Comparison of ENCODE assay signal across 8 mouse cellular contexts in genomic region chr12:3959791-3960543, GRCm38 (mm10). TPM values are rescaled to one million over a fixed set of nuclear protein-coding genes. Genes with fewer than 3 reads are reported as not detected.
DNase-seq lines count a peak whose midpoint lies in the region; ATAC-seq and TF ChIP-seq lines count a peak whose summit lies in the region.

No protein-coding gene starts in this region.

- peaks cover 14% of the 10 kb centered on the region for H3K36me3 ChIP-seq in forebrain, embryonic 14.5 days (ENCODE audit: control insufficient read depth, insufficient read depth, low read length)
- no peaks in the 10 kb centered on the region for H3K36me3 ChIP-seq in liver, embryonic 14.5 days (replicated peaks; ENCODE audit: control insufficient read depth, insufficient read depth, low read depth)
- no peaks in the 10 kb centered on the region for H3K36me3 ChIP-seq in stomach, embryonic 14.5 days (ENCODE audit: control insufficient read depth, insufficient read depth, low read length)

- peaks cover 8% of the 10 kb centered on the region; the same call in 1 of the 2 replicates for H3K27me3 ChIP-seq in forebrain, embryonic 14.5 days (replicated peaks; ENCODE audit: control insufficient read depth, insufficient read depth, low read length)
- no peaks in the 10 kb centered on the region; the same call in 1 of the 2 replicates for H3K27me3 ChIP-seq in liver, embryonic 14.5 days (ENCODE audit: control insufficient read depth, insufficient read depth, low read length)
- H3K27me3 ChIP-seq in stomach, embryonic 14.5 days (ENCODE audit: control insufficient read depth, insufficient read depth, low read length), result 0 out of 2 replicates have a peak, but pooled peaks cover 2% of the 10 kb centered on the region

- ATAC-seq in forebrain, embryonic 14.5 days, result peak; percentile 98
- peak; percentile 75 for ATAC-seq in liver, embryonic 14.5 days (ENCODE audit: insufficient read depth)
- ATAC-seq in stomach, embryonic 14.5 days (ENCODE audit: insufficient number of reproducible peaks, insufficient read depth, low FRiP score, low read depth), result peak; percentile 94

- peaks cover 3% of the 10 kb centered on the region; the same call in 1 of the 2 replicates for H3K4me1 ChIP-seq in forebrain, embryonic 14.5 days (ENCODE audit: control insufficient read depth, insufficient read depth, low read length)
- H3K4me1 ChIP-seq in liver, embryonic 14.5 days (replicated peaks; ENCODE audit: control insufficient read depth in 2 of 2, insufficient read depth in 2 of 2, low read length in 1 of 2), result peaks cover 0 to 5% of the 10 kb centered on the region in 2 experiments; a peak in 2 of 4 replicates
- peaks cover 5% of the 10 kb centered on the region; the same call in 1 of the 2 replicates for H3K4me1 ChIP-seq in stomach, embryonic 14.5 days (ENCODE audit: control insufficient read depth, insufficient read depth, low read length)

- peak overlapping the region; percentile 94 for H3K4me2 ChIP-seq in forebrain, embryonic 14.5 days (ENCODE audit: low read length)
- H3K4me2 ChIP-seq in liver, embryonic 14.5 days (ENCODE audit: low read depth), result peak overlapping the region; percentile 67
- peak overlapping the region; percentile 88 for H3K4me2 ChIP-seq in stomach, embryonic 14.5 days (replicated peaks; ENCODE audit: low read depth, low read length)

- 3% methylated on average over 53 of the region's 53 CpGs for WGBS in forebrain, embryonic 14.5 days
- WGBS in liver, embryonic 14.5 days (ENCODE audit: insufficient replicate concordance), result 2% methylated on average over 53 of the region's 53 CpGs
- whole genome bisulfite sequencing in stomach, embryonic 14.5 days, result 2% methylated on average over 53 of the region's 53 CpGs

- H3K27ac ChIP-seq in forebrain, embryonic 14.5 days (ENCODE audit: low read depth, low read length), result peak overlapping the region; percentile 89
- H3K27ac ChIP-seq in liver, embryonic 14.5 days, result no peak overlapping the region
- peak overlapping the region; percentile 84 for H3K27ac ChIP-seq in stomach, embryonic 14.5 days (ENCODE audit: low read length)

- peak overlapping the region; percentile 70 for H3K4me3 ChIP-seq in forebrain, embryonic 14.5 days (ENCODE audit: low read depth, low read length)
- H3K4me3 ChIP-seq in liver, embryonic 14.5 days (ENCODE audit: insufficient read depth in 1 of 2, low read depth in 2 of 2, low read length in 2 of 2), result peak overlapping the region; percentile 49 to 54
- peak overlapping the region; percentile 57 for H3K4me3 ChIP-seq in stomach, embryonic 14.5 days (ENCODE audit: low read depth, low read length)

- H3K9me3 ChIP-seq in forebrain, embryonic 14.5 days (replicated peaks; ENCODE audit: control insufficient read depth, low read length), result no peaks in the 10 kb centered on the region
- H3K9me3 ChIP-seq in liver, embryonic 14.5 days (ENCODE audit: control insufficient read depth, low read length), result no peaks in the 10 kb centered on the region
- H3K9me3 ChIP-seq in stomach, embryonic 14.5 days (ENCODE audit: control insufficient read depth, low read depth, low read length), result no peaks in the 10 kb centered on the region

- no peak for TF ChIP-seq EP300 in liver, embryonic 14.5 days (IDR thresholded peaks at IDR 0.05; ENCODE audit: low read depth)

- peak; percentile 90 for DNase-seq in CD4-positive, CD25-positive, alpha-beta regulatory T cell, adult 2 months (ENCODE audit: low read depth, low spot score)
- peak; percentile 25 for DNase-seq in c-Kit-positive CD71-positive TER-119-positive erythroid progenitor cells, embryonic 14.5 days (ENCODE audit: low spot score)
- peak; percentile 96 for DNase-seq in forebrain, embryonic 14.5 days (ENCODE audit: low spot score)
- peak; percentile 92 to 93 for DNase-seq in heart, postnatal 10 days
- DNase-seq in kidney, postnatal 36 days, result peak; percentile 90 to 91
- DNase-seq in liver, embryonic 14.5 days (ENCODE audit: low read depth in 3 of 3, low spot score in 3 of 3), result peak; percentile 36 to 52 (median 42)
- peak; percentile 98 for DNase-seq in neural tube, embryonic 10.5 days (ENCODE audit: extremely low spot score, low spot score)

- H3K9ac ChIP-seq in forebrain, embryonic 14.5 days (ENCODE audit: low read length), result peak overlapping the region; percentile 89
- peak overlapping the region; percentile 34 for H3K9ac ChIP-seq in liver, embryonic 14.5 days (replicated peaks)
- peak overlapping the region; percentile 60 for H3K9ac ChIP-seq in stomach, embryonic 14.5 days (replicated peaks; ENCODE audit: low read depth, low read length)

- intact Hi-C loops in heart, postnatal 10 days (cut with DNase I), result no loop called here

- TF ChIP-seq CTCF in liver, embryonic 14.5 days (IDR thresholded peaks at IDR 0.05; ENCODE audit: low read depth), result no peak

RNA-seq across cellular contexts. Expression of gene Pomc, which starts 5.2 kb away (rescaled TPM):
- 8.3 and 12.9 TPM in 2 replicates for polyA plus RNA-seq in forebrain, embryonic 14.5 days (2014; fragmentation: Nextera tagmentation; extraction: Ambion mirVana)
- under 1 TPM in 1 of 2 experiments, not detected in 1; 0.72 TPM for total RNA-seq in heart, postnatal 10 days (2021)
- polyA plus RNA-seq in liver, embryonic 14.5 days (2012; rRNA removed), result 0.15 and 0.28 TPM in 2 replicates
- polyA plus RNA-seq in liver, embryonic 14.5 days (2014; fragmentation: Nextera tagmentation; extraction: Ambion mirVana), result 0.33 and 0.50 TPM in 2 replicates
- 2.6 TPM in 2 replicates for polyA plus RNA-seq in stomach, embryonic 14.5 days (2014; fragmentation: Nextera tagmentation; extraction: Ambion mirVana)

Comparison
In these comparisons a context has a peak if more than half of its experiments do, and no peak if none do; other contexts are left out.
1. DNase-seq: peak in every context shown above with its lines; median percentile 98 in neural tube, embryonic 10.5 days; 96 in forebrain, embryonic 14.5 days; 92 in heart, postnatal 10 days; 90 in kidney, postnatal 36 days; 90 in CD4-positive, CD25-positive, alpha-beta regulatory T cell, adult 2 months; 42 in liver, embryonic 14.5 days; 25 in c-Kit-positive CD71-positive TER-119-positive erythroid progenitor cells, embryonic 14.5 days.
2. H3K9ac ChIP-seq: peak in every context shown above with its lines; median percentile 89 in forebrain, embryonic 14.5 days; 60 in stomach, embryonic 14.5 days; 34 in liver, embryonic 14.5 days.